ENCODE assay signal across 10 mouse cellular contexts in genomic region chr17:71064463-71065014, GRCm38 (mm10).
A peak's percentile ranks its signal among the peaks of the same experiment; 100 is the strongest.
DNase-seq lines count a peak whose midpoint lies in the region; ATAC-seq and TF ChIP-seq lines count a peak whose summit lies in the region.
"Had no signal": no experiment of that assay in that cellular context is flagged by ENCODE, and none has a peak within 500 bp of the region (broad histone marks: within the 10 kb centered on the region; RNA-seq: fewer than 3 reads in every experiment).

No protein-coding gene starts in this region.

- no peak for ATAC-seq in midbrain, embryonic 14.5 days (ENCODE audit: low FRiP score, low TSS enrichment)
- peak; percentile 61 for ATAC-seq in granulocyte monocyte progenitor cell, adult 5-6 weeks (replicated peaks; ENCODE audit: poor library complexity, severe bottlenecking)

- no peaks in the 10 kb centered on the region for H3K36me3 ChIP-seq in midbrain, embryonic 14.5 days (ENCODE audit: control insufficient read depth, insufficient read depth, low read length)
- H3K36me3 ChIP-seq in midbrain, embryonic 10.5 days = no peaks in the 10 kb centered on the region
- H3K36me3 ChIP-seq: stomach, embryonic 15.5 days had no signal

- TF ChIP-seq CTCF in gastrocnemius, adult 2 months (IDR thresholded peaks at IDR 0.05) = peak; percentile 75

- no peak overlapping the region for H3K4me3 ChIP-seq in gastrocnemius, adult 2 months
- no peak overlapping the region for H3K4me3 ChIP-seq in midbrain, embryonic 14.5 days (replicated peaks; ENCODE audit: low read depth, low read length)
- H3K4me3 ChIP-seq in midbrain, embryonic 10.5 days = no peak overlapping the region
- H3K4me3 ChIP-seq: erythroblast, embryonic 14.5 days; stomach, embryonic 15.5 days had no signal

- H3K9me3 ChIP-seq in midbrain, embryonic 14.5 days (ENCODE audit: control insufficient read depth, low read length) = no peaks in the 10 kb centered on the region
- H3K9me3 ChIP-seq in midbrain, embryonic 10.5 days (replicated peaks) = no peaks in the 10 kb centered on the region
- H3K9me3 ChIP-seq: stomach, embryonic 15.5 days had no signal

- 64% methylated on average over 7 of the region's 7 CpGs for WGBS in midbrain, embryonic 14.5 days
- WGBS in midbrain, embryonic 10.5 days = 70% methylated on average over 7 of the region's 7 CpGs

- H3K4me1 ChIP-seq in midbrain, embryonic 14.5 days (ENCODE audit: control insufficient read depth, insufficient read depth, low read length) = no peaks in the 10 kb centered on the region
- no peaks in the 10 kb centered on the region for H3K4me1 ChIP-seq in midbrain, embryonic 10.5 days
- H3K4me1 ChIP-seq: stomach, embryonic 15.5 days had no signal

- no peak overlapping the region for H3K4me2 ChIP-seq in midbrain, embryonic 14.5 days (ENCODE audit: low read length)
- H3K4me2 ChIP-seq: stomach, embryonic 15.5 days had no signal

- intact Hi-C loops in gastrocnemius, adult 2 months (cut with DNase I) = no loop called here

- no peak for DNase-seq in gastrocnemius, adult 2 months
- DNase-seq in gastrocnemius, postnatal 25 days = no peak
- peak; percentile 83 for DNase-seq in midbrain, embryonic 14.5 days
- DNase-seq in midbrain, embryonic 10.5 days (ENCODE audit: low spot score) = no peak
- DNase-seq in ovary, postnatal 36 days (ENCODE audit: low spot score) = no peak
- no peak for DNase-seq in spleen, adult 12 weeks (ENCODE audit: low spot score)
- no peak for DNase-seq in adrenal gland, postnatal 4 days (ENCODE audit: low spot score in 2 of 2)

- no peak overlapping the region for H3K9ac ChIP-seq in midbrain, embryonic 14.5 days (replicated peaks; ENCODE audit: low read length)
- H3K9ac ChIP-seq: stomach, embryonic 15.5 days had no signal

- no peaks in the 10 kb centered on the region for H3K27me3 ChIP-seq in midbrain, embryonic 14.5 days (ENCODE audit: control insufficient read depth, insufficient read depth, low read length)
- H3K27me3 ChIP-seq in midbrain, embryonic 10.5 days (ENCODE audit: low read depth, poor library complexity, severe bottlenecking) = no peaks in the 10 kb centered on the region
- H3K27me3 ChIP-seq: stomach, embryonic 15.5 days had no signal

- no peak overlapping the region for H3K27ac ChIP-seq in gastrocnemius, adult 2 months
- H3K27ac ChIP-seq in midbrain, embryonic 14.5 days (replicated peaks; ENCODE audit: low read depth, low read length) = no peak overlapping the region
- H3K27ac ChIP-seq in midbrain, embryonic 10.5 days (replicated peaks) = no peak overlapping the region
- H3K27ac ChIP-seq: stomach, embryonic 15.5 days had no signal
